In genomic region chr5:18484376-18484775, GRCm38 (mm10) we compare ENCODE assay signal across 13 mouse cellular contexts.
"Had no signal": no experiment of that assay in that cellular context is flagged by ENCODE, and none has a peak within 500 bp of the region (broad histone marks: within the 10 kb centered on the region; RNA-seq: fewer than 3 reads in every experiment).

No protein-coding gene starts in this region.

- H3K4me3 ChIP-seq: lung, embryonic 15.5 days; megakaryocyte, embryonic 14.5 days; midbrain, embryonic 13.5 days; midbrain, embryonic 15.5 days; neural tube, embryonic 12.5 days had no signal

- DNase-seq: liver, postnatal 0 days; lung, adult 2 months; lung, postnatal 14 days; lung, postnatal 36 days; thymus, adult 2 months; thymus, postnatal 25 days; thymus, postnatal 4 days had no signal

- H3K27ac ChIP-seq: lung, embryonic 15.5 days; macrophage; midbrain, embryonic 13.5 days; midbrain, embryonic 15.5 days; neural tube, embryonic 12.5 days had no signal

- H3K4me1 ChIP-seq: lung, embryonic 15.5 days; megakaryocyte, embryonic 14.5 days; midbrain, embryonic 13.5 days; midbrain, embryonic 15.5 days; neural tube, embryonic 12.5 days had no signal
